Mouse (Mus musculus): ENCODE measurements at regions not wholly inside any gene's neighbourhood (a gene's known extent, or its start where the extent isn't known, plus 50 kb on each side); places are given as distances from the start of the nearest gene placed in this dataset.

GRCm38 (mm10) chr7:138657521-138657920, 188.4 kb upstream of the Ppp2r2d start:
- no peak for TF ChIP-seq POLR2A (IDR thresholded peaks at IDR 0.05; ENCODE audit: insufficient read depth, low read depth, low read length)
- TF ChIP-seq CTCF (IDR thresholded peaks at IDR 0.05; ENCODE audit: insufficient read depth, low read depth, low read length): no peak
